Mouse (Mus musculus) bone marrow, adult 2 months (tissue): ENCODE results near the gene Tmem174.

ENCODE experiments used
- CTCF ChIP-seq: fragments of 200-500 bp; IDR thresholded peaks from 2 replicates; pipeline ENCODE4 v1.5.1; 2011; ENCODE audit warnings: low read length, control low read depth; ENCODE audit not compliant: control insufficient read depth, insufficient read depth
- POLR2A ChIP-seq: fragments of 200-500 bp; IDR thresholded peaks from 2 replicates; pipeline ENCODE4 v1.6.1; 2011; ENCODE audit warnings: low read depth, mild to moderate bottlenecking, control low read depth, low read length, borderline replicate concordance; ENCODE audit not compliant: control insufficient read depth

GRCm38 (mm10) chr13:98594726-98595141 lies 42.5 kb downstream of the Tmem174 start:
- TF ChIP-seq POLR2A: no peak
- no peak for TF ChIP-seq CTCF
